Mouse (Mus musculus) right cerebral cortex, postnatal 25 days (tissue): ENCODE results near the gene Hba-x.

Experiments
- DNase-seq: peaks from one replicate; pipeline ENCODE4 v3.0.0; 2022

Hba-x gene

DNA sequence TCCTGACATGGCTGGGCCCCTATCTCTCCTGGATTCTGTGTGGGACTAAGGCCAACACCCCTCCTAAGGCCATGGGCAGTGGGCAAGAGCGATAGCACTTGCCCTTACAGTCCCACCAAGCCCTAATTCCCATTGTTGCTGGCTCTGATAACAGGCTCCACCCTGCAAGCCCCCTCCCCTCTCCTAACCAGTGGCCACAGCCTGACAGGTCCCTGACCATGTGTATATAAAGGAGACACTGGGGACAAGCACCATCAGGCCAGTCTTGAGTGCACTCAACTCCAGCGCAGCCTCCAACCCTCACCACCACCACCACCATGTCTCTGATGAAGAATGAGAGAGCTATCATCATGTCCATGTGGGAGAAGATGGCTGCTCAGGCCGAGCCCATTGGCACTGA, at the start of gene Hba-x:
Hba-x (plus strand) TSS at position 54 of the 400 bp plus-strand sequence.
- no peak for DNase-seq

DNA sequence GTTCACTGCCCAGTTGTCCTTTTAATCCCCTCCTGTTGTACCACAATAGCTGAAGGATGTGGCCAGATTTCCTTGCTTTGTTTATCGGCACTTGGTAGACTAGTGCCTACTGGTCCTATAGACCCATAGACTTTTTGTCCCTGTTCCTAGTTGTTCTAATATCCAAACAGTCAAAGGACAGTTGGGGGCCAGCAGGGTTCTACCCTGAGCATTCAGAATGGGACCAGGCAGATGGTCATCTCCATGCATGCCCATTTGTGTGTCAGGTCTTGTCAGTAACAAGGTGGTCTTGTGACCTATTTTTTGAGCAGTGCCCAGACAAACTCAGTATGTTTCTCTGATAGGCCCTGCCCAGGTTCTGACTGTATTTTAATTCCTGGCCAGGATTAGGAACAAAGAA, 49.2 kb upstream of the Hba-x start:
- no peak for DNase-seq

DNA sequence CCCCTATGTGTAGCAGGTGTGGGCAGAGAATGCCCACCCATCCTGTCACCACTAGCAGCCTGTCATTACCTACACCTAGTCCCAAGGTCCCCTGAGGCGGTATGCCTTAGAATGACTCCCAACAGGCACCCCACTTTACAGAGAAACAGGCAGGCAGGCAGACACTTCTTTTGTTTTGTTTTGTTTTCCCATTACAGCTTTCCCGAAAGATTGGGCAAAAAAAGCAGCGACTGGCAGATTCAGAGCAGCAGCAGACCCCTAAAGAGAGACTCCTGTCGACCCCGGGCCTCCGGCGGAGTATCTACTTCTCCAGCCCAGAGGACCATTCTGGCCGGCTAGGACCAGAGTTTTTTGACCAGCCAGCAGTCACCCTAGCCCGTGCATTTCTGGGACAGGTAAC, 48.6 kb upstream of the Hba-x start:
- no peak for DNase-seq

DNA sequence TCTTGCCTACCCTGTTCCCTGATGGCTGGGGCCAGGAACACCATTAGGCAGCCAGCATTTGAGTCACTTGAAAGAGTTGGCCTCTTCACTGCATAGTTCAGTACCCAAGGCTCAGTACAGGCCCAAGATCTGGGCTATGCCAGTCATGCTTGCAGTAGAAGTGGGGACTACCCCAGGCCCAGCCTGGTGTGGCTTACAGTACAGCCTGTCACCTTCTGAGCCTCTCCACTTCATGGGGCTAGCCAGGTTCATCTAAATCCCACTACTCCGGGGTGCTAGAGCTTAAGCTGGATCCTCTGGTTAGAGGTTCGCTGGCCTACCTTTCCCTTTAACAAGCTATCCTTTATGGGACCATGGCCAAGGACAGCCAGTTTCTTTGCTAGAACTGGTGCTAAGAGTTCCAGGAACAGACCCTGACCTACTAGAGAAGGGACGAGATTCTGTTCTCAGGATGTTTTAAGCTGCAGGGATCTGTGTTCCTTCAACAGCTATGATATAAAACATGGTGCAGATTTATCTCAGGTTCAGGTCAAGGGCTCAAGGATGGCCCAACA, 47.8 kb upstream of the Hba-x start:
- no peak for DNase-seq

DNA sequence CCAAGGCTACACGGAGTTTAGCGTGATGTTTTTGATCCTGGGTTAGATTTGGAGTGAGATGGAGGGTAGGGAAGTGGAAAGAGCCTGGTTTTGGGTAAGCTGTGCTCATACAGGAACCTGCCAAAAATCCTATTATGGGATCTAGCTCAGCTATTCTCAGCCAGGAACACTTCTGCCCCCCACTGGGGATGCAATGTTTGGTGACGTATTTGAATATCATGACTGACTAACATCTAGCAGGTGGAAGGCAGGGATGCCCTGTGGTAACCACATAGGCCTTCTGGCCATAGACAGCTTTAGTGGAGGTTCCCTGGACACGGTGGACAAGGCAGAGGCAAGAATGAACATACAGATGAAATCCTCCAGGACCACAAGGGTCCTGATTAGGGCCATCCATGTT, 46.0 kb upstream of the Hba-x start:
- DNase-seq: no peak

DNA sequence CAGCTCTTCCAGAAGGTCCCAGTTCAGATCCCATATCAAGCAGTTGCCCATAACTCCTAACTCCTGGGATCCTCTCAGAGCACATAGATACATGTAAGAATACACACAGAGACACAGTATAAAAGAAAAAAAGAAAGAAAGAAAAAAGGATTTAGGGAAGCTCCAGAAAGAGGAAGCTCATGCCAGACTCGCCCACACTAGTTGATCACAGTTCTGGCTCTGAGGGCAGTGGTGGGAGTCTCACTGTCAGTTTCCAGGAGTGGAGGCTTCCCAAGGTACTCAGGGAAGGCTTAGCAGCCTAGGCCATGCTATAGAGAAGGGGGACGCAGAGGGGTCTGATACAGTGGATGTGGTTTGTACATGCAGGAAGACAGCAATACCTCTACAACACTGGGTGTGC, 45.1 kb upstream of the Hba-x start:
- no peak for DNase-seq

DNA sequence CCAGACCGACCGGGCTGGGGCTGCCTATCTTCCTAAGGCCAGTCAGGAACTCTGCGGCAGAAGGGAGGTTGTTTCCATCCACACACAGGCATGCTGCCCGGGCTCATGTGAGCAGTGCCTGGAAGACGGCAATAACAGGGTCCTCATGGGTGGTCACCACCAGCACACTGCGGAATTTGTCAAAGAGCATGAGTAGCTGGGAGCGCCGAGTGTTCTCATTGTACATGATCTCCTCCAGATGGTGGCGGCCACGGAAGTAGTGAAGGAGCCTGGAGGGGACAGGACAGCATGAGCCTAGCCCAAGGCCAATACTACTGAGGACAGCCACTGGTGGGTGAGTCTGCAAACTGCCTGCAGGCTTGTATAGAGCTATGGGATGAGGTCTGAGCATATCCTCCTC, 43.4 kb upstream of the Hba-x start:
- DNase-seq: no peak

DNA sequence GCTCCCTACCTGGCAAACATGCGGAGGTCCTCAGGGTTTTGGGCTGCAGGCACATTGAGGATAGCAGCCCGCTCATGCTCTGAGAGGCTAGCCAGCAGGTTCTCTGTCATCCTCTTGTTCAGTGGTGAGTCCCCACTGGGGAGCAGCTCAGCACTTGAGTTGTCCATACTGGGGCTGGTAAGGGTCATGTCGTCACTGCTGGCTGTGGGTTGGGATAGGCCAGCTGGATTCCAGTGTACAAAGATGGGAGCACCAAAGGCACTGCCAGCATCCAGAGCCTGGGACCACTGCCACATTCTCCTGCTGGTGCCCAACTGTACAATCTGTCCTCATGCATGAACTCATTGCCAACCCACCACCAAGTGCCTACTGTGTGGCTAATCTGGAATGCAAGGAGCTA, 42.3 kb upstream of the Hba-x start:
- DNase-seq: no peak

DNA sequence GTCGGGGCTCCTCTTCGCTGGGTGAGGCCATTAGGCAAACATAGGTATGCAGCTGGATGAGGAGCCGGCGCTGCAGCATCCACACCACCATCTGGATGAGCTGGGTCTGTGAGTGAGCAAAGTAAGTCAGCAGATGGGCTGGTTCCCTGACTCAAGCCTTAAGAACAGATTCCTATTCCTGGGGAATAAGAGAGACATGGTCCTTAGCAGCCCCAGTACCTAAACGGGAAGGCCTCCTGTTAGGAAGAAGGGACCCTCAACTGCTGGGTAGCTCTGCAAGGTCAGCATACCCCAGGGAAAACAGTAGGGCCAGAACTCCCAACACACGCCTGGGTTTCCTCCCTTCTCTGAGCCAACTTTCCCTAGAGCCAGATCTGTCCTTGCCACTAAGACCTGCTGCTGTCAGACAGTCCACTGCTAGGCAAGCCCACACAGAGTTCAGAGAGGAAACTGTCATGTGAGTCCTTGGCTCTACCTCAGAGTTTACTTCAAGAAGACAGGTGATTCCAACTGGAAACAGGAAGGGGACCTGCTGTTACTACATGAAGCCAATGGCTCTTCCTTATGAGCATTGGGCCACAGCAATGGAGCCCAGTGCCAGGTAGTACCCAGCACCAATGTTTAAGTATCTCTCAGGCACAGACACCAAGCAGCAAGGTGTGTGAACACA, 41.2 kb upstream of the Hba-x start:
- no peak for DNase-seq

DNA sequence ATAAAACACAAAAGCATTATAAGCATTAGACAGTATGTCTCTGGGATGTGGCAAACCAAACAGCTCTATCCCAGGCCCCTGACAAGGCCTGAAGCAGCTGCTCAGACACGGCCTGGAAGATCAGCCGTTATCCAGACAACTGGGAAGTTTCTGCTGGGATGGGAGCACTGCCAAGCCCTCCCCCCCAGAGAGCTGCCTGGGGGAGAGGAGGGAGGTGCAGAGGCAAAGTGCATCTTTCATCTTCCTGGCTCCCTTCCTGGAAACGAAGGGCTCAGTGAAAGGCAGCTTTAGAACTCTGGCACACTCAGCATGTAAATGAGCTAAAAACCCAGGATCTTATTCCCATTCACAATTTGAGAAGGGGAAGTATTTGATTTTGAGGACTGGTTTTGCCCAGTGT, 40.6 kb upstream of the Hba-x start:
- DNase-seq: peak; percentile 67

DNA sequence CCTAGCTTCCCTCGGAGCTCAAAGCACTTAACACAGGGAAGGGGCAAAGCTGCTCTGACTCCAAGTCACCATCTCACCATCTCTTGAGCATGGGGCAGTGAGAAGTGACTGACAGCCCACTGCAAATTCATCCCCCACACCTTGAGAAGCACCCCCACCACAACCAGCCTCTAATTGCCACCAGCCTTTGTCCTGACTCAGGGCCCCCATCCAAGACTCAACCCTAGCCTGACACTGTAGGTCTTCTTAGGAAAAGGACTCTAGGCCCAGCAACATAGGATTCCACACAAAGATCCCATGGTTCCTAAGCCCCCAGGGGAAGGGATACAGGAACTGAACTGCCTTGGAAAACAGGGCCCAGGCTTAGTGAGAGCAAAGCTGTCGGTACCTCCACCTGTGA, 40.1 kb upstream of the Hba-x start:
- DNase-seq: no peak

DNA sequence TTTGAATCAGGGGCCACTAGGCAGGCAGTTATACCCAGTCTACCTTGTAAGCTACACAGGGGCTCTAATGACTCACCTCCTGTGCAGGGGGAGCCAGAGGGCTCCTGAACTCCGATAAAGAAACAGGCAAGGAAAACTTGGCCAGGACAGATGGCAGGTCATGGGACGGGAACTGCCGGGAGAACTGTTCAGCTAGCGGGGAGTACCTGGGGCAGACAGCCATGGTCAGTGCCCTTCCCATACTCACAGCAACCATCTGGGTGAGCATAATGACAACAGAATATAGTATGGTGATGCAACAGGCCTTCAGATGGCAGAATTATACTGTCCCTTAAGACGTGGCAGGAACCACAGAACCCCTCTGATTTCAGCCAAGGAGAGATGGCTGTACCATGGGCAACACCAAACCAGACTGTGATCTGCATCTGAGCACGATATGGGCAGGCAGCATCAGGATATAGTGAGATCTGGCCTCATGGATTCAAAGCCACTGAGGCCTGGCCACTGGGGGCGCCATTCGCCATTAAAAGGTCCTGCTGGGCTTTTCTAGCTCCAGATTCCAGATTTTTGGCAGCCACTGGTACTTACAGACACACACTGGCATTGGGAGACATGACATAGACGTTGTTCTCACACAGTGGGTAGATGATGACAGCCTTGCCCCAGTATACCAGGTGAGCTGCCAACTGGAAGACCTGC, 39.3 kb upstream of the Hba-x start:
- DNase-seq: no peak

DNA sequence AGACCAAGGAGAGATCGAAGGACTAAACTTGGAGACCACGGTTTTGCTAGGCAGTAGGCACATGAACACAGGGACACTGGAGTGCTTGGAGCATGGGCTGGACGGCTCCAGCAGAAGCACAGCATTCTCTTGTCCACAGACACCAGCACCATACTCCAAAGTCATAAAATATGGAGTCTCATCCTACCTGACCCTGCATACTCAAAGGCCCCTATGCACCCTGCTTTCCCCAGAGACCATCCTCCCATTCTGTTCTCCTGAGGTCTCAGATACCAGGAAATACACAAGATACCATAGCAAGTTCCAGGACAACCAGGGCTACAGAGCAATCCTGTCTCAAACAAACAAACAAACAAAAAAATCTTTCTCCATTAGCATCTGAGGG, 38.8 kb upstream of the Hba-x start:
- DNase-seq: no peak

DNA sequence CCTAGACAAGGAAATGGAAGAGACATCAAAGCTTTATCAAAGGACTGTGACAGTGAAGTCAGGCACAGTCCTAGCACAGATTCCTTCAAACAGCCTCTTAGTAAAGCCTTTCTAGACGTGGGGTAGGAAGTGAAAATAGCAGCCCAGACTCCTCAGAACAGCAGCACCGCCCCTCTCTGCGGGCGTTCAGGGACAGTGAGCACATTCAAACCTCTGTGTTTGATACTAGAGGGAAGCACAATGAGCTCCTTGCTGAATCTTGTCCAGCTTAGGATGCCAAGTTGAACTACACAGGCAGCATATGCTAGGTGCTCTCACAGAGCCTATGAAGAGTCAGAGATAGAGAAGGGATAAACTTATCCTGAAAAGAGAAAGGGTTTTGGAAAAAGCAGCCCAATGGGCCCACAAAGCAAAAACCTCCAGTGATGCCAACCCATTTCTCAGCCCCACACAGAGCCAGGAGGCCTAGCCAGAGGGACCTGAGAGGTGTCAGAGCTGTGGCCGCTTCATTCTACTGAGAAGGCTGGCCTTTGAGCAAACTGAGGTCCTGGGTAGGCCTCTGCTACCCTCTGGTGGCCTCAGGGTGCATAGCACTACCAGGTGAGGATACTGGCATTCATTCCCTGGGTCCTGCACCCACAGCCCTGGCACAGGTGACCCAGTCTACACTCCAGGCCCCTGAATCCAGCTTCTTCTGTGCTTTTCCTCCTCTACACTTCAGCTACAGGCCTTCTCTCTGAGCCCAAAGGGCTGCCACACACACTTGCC, 37.9 kb upstream of the Hba-x start:
- DNase-seq: peak; percentile 69

DNA sequence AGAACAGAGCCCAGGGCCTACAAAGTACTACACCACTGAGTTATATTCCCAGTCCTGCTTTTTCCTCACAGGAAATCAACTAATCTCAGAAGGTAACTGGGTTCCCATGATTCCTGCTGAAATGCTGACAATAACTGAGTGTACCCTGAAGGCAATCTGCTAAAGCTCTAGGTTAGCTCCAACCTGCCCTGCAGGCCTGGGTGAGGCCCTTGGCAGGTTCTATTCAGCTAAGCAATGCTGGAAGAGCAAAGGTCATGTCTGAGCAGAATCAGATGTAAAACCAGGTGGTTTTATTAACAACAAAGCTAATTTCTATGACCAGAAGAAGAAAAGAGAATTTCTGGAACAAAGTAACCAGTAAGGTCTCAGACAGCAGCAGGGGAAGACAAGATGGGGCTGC, 34.8 kb upstream of the Hba-x start:
- no peak for DNase-seq

DNA sequence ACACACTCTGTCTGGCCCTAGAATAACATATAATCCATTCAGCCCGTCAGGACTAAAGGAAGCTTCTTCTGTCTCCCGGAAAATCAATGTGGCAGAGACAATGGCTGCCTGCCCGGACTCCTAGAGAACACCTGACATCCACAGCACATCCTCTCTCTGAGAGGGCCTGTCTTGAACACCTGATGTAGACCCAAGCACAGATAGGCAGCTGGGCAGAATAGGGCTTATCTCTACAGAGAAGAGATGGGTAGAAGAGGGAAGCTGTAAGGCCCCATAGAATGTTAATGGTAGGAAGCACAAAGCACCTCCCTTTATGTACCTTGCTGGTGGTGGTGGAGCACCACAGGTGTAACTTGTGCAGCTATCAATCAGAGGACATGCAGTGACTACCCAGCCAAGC, 34.0 kb upstream of the Hba-x start:
- no peak for DNase-seq

DNA sequence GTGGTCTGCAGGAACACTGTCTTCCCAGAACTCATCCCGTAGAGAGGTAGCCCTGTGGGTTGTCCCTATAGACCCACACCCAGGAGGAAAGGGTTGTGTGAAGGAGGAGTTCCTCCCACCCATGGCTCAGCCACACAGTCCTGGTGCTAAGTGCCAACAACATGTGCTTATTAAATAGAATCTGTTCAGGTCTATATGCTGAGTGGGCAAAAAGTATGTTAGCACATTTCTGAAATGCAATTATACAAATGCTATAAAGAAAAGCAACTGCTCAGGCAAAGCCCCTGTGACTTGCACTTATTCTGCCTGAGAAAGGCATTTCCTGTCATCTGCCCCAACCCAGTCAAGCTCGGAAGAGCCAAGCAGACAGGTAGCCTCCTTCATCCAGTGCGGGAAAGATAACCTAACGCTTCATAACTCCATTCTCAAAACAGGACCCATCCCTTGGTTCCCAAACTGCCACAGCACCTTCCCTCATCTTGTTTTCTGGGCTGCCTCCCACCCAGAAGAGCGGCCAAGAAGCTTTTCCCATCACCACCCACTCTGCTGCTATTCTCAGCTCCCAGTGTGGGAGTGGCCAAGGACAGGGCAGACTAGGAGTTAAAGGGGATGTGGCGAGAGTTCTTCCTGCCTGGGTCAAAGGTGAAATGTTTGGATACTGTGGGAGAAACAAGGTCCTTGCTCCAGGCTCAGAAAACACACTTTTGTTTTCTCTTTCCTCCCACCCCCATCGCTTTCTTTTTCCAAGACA, 32.8 kb upstream of the Hba-x start:
- no peak for DNase-seq

DNA sequence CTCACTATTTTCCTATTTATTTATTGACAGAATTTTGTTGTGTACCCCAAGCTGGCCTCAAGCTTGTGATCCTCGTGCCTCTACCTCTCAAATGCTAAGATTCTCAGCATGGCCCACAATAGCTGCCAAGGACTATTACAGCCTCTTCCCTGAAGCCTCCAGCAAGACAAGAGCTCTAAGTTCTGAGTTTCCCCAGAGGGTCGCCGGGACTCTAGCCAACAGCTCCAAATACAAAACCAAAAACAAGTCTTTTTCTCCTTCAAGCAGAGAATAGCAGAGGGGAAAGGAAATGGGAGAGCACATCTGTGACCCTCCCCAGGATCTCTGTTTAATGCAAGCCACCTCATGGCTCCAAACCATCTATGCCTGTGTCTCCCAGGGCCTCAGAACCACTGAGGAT, 32.1 kb upstream of the Hba-x start:
- DNase-seq: no peak

DNA sequence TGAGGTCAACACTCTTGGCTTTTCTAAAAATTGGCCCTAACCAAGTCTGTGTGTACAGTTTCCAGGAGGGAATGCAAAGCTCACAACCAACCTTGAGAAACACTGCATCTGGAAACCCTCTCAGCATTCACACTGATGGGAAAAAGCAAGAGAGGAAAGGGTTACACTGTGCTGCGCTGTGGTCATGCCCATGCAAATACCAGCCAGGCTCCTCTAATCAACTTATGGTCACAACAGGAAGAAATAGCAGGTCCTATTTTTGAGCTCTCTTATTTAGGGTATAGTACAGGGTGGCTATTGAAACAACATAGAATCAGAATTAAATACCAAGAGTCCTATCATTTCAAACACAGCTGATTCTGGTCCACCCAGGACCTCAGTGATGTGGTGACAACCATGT, 31.6 kb upstream of the Hba-x start:
- DNase-seq: no peak

DNA sequence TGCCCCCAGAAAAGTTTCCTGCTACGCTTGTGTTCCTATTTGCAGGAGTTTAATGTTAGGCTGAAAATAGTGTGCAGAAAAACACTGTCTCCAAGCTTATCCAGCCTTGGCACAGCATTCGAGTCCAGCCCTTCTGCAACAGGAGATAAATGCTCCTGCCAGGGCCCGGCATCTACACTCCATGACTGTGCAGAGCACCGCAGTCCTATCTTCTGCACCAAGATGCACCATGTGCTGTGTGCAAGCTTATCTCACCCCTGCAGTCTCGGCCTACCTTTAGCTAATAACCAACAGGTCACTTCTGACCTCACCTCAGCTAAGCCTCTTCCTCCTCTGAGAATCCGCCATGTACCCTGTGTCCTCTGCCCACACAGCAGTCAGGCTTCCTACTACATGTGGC, 30.6 kb upstream of the Hba-x start:
- no peak for DNase-seq

DNA sequence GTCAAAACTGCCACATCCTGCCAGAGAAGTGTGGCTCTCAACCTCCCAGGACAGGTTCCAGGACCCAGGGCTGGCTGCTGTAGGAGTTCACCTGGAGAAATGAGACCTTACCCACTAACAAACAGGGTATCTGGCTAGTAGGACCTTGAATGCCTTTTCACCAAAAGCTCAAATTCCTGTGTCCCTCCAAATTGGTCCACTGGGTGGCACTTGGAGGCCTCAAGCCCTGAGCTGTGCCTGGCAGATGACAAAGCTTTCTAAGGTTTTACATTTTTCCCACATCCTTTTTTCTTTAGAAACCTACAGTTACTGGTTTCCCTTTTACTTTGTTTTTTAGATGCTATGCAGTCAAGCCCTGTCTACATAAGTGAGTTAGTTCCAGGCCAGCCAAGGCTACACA, 29.1 kb upstream of the Hba-x start:
- DNase-seq: no peak

DNA sequence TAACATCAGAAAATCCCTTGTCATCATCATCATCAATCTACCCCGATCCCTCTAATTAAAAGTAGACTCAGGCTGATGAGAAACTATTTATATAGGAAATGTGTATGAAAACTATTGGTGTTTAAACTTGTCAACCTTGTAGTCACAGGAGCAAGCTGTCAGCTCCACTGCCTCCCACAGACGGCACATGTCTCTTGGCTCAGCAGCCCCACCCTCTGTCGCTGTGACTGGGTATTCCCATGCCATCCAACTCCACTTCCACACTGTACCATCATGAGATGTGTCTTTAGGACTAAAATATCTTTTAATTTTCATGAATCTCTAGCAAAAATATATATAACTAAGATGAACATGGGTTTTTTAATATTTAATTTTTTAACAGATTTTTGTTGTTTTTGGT, 27.9 kb upstream of the Hba-x start:
- DNase-seq: no peak
